Mouse (Mus musculus): ENCODE results near the gene Tial1.

Tial1 gene

GRCm38 (mm10) chr7:128417226-128417929 is 44.1 kb downstream of the Tial1 start:
- DNase-seq (ENCODE audit: low spot score in 2 of 2): no peak

DNA sequence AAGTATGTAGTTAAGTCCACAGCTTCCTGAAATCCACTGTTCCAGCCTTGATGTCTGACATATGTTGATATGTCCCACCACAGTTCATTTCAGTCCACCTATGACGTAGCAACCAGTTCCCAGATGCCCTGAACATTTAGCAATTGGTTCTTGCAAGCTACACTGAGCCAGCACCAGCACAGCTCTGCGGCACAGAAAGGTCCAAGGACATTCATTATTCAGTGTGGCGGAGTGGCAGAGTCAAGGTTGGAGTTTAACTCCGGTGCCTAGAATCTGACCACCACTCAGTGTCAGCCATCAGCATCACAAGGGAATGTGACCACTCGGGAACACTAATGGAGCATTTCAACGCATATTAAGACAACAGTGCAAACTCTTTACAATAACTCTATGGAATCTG is 44.9 kb downstream of the Tial1 start:
- DNase-seq (ENCODE audit: low spot score in 2 of 2): no peak

DNA sequence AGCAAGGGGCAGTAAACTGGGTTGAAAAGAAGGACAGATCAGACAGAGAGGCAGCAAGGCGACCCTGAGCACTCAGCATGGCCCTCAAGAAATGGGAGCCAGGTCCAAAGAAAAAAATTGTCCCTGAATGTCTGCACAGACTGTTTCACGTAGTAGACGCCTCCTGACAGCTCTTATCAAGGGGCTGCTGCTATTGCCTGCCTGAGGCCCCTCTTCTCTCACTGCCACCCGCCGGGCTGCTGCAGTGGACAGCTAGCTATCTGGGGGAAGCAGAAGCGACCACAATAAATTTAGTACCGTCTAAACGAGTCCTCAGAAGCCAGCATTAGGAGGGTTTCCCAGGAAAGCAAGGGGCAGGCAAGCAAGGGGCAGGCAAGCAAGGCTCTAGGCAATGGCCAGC is 47.1 kb downstream of the Tial1 start:
- DNase-seq (ENCODE audit: low spot score in 2 of 2): no peak

DNA sequence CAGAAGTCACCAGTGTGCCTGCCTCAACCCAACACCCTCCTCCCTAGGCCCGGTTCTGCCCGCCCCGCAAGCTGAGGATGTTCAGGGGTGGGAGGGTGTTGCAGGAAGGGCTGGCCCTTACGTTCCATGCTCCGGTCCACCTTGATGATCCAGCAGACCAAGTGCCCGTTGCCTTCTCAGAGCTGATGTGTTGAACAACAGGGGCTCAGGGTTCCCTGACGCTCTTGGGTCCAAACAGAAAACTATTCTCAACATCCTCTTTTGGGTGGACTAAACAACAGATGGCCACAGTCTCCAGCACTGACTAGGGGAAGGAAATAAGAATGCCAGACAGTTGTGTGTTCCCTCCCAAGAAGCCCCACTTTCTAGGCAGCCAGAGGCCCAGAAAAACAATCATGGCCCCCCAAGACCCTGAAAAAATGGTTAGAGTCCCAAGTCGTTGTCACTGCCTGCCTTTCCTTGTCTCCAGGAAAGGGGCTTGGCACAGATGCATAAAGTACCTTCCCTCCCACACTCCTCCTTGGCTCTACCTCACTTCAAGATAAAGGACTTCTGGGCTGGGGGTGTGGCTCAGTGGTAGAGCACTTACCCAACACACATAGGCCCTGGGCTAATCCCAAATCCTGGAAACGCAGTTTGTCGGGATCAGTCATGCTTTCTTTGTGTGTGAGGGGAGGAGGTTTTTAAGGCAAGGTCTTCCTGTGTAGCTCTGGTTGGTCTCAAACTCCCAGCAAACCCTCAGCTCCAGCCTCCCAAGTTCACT is 49.3 kb downstream of the Tial1 start:
- no peak for DNase-seq (ENCODE audit: low spot score in 2 of 2)

DNA sequence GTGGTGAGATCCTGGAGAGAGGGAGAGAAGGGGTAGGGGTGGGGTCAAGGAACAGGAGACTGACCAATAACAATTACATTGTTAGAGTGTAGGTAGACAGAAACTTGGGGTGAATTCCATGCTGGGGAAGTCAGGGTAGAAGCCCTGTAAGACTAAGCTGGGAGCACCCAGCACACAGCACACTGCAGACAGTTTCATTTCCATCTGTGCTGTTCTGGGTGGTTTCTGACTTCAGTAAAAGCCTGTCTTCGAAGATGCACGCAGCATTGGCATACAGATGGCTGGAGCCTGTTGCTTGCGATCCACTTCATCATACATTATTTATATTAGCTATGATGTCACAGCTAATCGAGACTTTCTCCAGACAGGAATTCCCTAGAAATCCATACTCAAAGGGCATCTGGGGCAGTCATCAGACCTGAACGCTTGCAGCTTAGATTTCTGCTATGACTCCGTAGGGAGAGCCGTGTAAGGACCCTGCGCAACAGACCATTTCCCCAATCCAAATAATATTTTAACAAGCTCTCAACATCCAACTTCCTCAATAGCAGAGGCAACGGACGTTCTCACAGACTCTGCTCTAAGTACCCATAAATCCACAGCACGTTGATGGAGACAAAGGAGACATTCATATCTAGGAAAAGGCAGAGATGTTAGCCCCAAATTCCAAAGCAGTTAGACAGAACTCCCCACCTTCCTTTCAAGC is 50.7 kb downstream of the Tial1 start:
- DNase-seq (ENCODE audit: low spot score in 2 of 2): no peak

- DNase-seq (ENCODE audit: low spot score in 2 of 2): no peak
Observed at GRCm38 (mm10) chr7:128408265-128408664, 53.3 kb downstream of the Tial1 start.

DNA sequence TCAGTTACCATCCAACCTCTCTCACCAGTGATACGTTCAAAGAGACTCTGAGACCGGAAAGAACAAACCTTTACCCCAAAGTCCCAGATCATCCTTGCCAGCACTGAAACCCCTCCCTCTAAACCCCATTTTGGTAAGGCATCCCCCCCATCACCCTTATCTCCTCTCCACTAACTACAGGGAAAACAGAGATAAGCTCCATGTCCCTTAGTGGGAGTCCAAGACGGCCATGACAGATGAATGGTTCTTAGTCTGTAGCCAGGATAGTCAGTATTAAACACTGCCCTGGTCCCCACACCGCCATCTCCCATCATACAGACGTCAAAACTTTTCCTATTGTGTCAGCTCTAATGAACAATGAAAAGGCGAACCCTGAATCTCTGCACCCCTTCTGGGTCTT is 57.5 kb downstream of the Tial1 start:
- DNase-seq (ENCODE audit: low spot score in 2 of 2): no peak

DNA sequence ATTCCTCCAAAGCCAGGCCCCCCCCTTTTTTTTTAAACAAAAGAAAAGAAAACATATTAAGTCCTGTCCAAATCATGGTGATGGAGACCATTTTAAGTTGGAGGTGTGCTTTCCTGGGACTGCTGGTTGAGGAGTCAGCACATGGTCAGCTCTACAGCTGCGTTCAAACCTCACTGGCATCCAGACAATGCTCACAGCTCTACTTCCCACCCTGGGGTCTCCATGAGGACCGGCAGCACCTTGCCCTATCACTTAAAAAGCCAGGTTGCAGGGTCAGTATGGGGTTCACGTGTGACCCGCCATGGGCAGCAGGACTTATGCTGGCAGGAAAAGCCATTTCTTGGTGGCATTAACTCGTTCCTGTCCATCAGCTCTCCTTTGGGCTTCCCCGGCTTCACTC is 57.9 kb downstream of the Tial1 start:
- DNase-seq (ENCODE audit: low spot score in 2 of 2): no peak

DNA sequence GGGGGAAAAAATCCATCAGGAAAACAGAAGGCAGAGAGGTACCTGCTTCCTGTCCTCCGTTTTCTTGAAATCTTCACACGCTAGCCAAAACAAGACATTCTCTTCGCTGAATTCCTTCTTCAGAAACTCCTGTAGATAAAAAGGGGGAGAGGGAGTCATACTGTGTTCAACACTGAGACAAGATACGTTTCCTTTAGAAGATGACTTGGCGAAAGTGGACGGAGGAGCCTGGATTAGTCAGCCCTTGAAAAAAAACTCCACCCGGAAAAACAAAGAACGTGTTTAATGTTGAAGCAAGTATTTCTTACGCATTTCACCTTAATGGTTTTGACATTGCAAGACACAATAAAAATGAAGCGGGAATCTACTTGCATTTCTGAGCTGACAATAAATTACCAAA is 58.4 kb downstream of the Tial1 start:
- no peak for DNase-seq (ENCODE audit: low spot score in 2 of 2)

- no peak for DNase-seq (ENCODE audit: low spot score in 2 of 2)
Observed at GRCm38 (mm10) chr7:128402577-128402976, 58.9 kb downstream of the Tial1 start.

DNA sequence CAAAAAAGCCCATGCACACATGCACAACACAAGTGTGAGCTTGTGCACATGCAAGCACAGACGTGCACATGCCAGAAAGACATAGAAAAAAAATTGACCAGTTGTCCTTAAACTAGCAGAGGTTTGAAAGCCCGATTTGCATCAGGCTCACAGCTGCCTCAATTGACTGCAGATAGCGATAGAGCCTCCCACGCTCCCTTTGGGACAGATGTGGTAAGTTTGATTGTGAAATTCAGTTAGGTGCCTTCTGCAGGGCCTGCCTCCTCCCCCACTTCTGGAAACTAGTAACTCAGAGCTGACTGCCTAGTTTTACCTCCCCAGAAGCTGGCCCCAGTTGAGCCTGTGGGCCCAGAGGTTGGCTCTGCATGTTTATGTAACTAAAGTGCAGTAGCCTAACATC is 62.9 kb downstream of the Tial1 start:
- no peak for DNase-seq (ENCODE audit: low spot score in 2 of 2)

GRCm38 (mm10) chr7:128397066-128397465 is 64.5 kb downstream of the Tial1 start:
- no peak for DNase-seq (ENCODE audit: low spot score in 2 of 2)

DNA sequence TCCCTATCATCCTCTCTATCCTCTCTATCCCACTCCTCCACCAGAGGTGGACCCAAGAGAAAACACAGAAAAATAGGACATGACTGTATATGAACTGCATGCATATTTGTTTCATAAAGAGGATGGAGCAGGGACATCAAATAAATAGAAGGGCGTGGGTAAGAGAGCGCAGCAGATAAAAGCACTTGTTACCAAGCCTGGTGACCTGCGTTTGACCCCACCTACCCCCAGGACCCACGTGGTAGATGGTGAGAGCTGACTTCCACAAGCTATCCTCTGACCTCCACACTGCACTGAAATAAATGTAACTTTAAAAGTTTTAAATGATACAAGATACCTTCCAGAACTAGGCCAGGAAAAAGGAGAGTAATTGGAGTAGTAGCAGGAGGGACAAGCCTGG is 67.8 kb downstream of the Tial1 start:
- DNase-seq (ENCODE audit: low spot score in 2 of 2): no peak

DNA sequence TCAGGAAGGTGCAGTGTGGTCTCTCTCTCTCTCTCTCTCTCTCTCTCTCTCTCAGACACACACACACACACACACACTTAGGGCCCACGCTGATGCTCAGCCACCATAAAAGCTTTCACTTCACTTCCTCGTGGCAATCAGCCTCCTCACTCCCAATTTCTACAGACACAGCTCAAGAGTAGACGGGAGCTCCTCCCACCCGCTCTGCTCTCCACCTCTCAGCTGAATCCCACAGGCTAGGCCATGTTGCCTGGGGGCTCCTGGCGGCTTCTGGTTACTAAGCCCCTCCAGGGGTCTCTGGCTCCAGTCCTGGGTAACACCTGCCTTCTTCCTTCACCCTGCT is 68.6 kb downstream of the Tial1 start:
- DNase-seq (ENCODE audit: low spot score in 2 of 2): no peak

DNA sequence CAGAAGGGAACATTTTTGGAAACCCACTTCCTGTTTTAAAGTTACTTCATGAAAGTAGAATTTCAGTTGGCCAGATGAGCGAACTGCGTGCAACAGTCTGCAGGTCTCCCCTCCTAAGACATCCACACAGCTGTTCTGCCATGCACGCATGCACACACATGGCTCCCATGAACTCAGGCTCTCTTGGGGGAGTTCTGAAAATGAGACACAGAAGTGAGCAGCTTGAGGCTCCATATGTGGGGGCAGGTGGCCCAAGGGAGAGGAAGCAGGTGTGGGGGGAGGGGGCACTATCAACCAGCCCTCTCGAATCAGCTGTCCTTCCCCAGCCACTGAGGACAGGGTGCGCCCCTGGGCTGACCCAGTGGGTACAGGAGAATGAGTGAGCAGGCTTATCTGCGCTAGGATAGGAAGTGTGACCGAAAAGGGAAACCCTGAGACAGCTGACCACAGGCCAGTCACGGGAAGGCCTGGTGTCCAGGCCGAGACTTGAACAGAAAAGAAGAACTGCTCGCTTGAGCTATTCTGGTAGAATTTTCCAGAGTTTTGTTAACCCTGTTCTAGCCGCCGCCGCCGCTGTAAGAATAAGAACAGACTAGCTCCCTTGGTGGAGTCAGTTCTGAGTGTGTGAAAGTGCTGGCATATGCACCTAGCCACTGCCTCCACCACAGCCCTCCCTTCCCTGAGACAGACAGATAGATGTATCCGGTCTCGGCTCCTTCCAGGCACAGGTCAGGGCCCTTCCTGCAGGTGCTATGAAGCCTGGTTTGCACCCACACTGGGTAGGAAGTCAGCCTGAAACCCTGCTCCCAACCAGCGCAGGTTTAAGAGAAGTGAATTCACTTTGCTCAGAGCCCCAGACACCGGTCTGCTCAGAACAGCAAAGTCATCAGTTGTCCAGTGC is 69.2 kb downstream of the Tial1 start:
- DNase-seq (ENCODE audit: low spot score in 2 of 2): no peak

GRCm38 (mm10) chr7:128391267-128392057 is 70.1 kb downstream of the Tial1 start:
- no peak for DNase-seq (ENCODE audit: low spot score in 2 of 2)

Data from urinary bladder, postnatal 4 days (tissue).